Mouse (Mus musculus) erythroblast, adult 5-6 weeks (primary cell): ENCODE measurements around the gene Unc13a. TPM values are rescaled to one million over a fixed set of nuclear protein-coding genes. Genes with fewer than 3 reads are reported as not detected.

ENCODE experiments used
- ATAC-seq: replicated peaks from 2 replicates; pipeline ENCODE4 v1.8.0; 2016; ENCODE audit warnings: moderate number of reproducible peaks, mild to moderate bottlenecking, moderate TSS enrichment, inconsistent platforms; ENCODE audit not compliant: poor library complexity, low FRiP score, severe bottlenecking
- total RNA-seq, 2 experiments: library from RNA; stranded (forward) in 1 of 2; stranded (reverse) in 1 of 2; fragments of 150-400 nt in 1 of 2; fragments of 200-764, 138-1000 nt in 1 of 2; gene quantifications; 2 replicates each; pipeline versions ENCODE4 v1.2.3 to v1.2.4; 2015 to 2017; ENCODE audit warnings: low replicate concordance in 2 of 2

The Unc13a gene
- total RNA-seq, 2 experiments from 2014 or later, result 0.17 TPM; not detected in 1

DNA sequence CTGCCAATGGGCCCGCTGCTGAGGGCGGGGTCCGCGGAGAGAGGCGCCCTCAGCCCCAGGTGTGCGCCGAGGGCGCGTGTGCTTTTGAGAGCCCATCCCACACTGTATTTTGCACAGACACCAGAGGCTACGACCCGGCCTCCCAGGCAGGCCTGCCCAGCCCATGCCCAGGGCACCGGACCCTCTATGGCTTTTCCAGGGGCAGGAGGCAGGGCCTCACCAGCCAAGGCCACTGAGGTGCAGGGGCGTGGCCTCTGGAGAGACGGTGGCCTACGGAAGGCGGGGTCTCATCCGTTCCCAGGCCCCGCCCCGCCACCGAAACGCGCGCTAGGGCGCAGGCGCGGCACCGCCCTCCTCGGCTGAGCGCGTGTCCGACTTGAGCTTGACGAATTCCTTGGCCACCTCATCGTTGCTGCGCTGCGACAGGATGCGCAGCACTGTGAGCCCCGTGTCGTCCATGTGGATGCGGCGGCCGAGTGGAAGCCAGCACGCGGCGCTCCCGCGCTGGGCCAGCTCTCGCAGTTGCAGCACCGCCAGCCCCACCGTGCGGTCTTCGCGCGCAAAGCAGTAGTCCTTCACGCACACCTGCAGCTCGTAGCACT, 42.4 kb downstream of the Unc13a start:
- peak; percentile 77 for ATAC-seq

DNA sequence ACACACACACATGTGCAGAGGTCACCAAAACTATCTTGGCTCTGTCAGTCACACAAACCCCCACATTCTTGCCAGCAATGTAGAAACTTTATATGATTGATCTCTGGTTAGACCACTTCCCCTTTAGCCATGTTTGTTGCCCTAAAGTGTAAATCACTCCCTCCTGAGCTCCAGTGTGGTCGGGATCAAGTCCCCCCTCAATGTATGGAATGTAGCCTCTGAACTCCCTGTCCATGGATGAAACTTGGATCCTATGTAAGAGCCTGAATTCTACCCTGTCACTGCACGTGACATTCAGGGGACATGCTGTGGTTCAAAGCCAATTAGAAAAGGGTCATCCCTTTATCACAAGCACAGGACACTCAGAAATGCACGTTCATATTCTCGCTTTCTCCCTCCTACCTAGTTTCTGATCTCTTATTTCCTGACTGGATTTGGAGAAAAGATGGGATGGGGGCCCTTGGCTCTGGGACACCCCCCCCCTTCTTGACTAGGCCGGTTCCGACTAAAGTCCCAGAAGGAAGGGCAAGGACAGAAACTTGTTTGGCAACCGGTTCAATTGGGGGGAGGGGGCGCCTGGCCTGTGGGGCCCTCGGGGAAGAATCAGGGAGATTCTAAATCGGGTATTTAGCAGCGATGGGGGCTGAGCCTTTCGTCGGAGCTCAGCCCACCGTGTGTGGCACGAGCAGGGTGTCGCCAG, 43.0 kb downstream of the Unc13a start:
- no peak for ATAC-seq

DNA sequence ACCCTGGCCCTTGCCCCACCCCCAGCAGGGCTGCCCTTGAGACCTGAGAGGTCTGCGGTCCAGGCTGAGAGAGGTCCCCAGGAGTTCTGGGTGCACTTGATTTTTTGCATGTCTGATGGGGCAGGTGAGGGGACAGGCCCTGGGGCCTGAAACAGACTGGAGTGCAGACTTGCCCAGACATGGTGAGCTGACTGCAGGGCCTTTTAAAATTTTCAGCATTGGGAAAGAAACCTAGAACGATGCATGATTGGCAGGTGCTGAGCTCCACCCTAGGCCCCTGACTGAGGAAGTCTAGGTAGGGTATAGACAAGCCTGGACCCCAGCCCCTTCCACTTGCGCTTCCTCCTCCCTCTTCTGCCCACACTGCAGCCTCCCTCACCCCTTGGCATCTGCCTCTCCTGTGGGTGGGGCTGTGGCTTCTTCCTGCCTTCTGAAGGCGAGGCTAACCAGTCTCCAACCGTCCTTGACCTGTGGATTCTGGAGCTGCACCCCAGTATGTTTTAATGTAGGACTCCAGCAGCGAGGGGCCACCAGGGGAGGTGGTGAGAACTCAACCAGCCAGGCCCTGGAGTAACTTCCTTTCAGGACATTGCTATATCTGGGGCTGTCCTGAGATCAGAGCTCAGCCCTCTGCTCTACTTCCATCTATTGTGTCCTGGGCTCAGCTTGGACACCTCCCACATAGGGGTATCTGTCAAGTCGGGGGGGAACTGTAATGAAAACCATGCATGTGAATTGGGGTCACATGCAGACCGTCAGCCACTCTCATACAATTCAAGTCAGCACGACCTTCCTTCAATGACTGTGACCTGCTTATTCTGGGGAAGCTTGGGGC, 44.1 kb downstream of the Unc13a start:
- no peak for ATAC-seq

DNA sequence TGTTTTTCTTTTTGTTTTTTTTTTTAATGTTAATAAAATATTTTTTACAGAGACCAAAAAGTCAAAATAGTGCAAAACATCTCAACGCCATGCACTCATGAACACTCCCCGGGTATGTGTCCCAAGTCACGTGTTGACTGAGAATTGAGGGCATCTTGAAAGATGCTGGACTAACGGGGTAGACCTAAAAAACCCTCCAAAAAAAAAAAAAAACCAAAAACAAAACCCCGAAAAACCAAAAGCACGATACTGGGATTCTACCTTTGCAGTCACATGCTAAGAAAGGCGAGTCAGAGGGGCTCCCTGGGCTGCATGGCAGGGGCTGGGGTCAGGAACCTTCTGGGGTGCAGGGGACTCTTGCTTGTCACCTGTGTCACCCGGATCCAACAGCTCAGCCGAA, 44.8 kb downstream of the Unc13a start:
- no peak for ATAC-seq

DNA sequence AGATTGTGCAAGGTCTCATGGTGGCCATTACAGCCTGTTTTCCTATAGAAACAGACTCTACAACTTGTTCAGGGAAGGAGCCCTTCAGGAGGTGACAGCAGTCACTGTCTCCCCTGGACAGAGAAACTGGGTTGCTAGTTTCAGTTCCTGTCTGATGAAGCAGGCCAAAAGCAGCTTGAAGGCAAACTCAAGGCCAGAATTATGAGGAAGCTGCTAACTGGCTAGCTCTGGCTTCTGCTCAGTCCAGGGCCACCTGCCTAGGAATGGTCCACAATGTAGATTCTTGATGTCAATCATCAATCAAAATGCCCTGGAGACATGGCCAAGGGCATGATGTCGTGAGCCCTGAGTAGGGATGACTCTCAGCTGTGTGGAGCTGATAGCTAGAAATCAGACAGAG, 46.5 kb downstream of the Unc13a start:
- no peak for ATAC-seq

DNA sequence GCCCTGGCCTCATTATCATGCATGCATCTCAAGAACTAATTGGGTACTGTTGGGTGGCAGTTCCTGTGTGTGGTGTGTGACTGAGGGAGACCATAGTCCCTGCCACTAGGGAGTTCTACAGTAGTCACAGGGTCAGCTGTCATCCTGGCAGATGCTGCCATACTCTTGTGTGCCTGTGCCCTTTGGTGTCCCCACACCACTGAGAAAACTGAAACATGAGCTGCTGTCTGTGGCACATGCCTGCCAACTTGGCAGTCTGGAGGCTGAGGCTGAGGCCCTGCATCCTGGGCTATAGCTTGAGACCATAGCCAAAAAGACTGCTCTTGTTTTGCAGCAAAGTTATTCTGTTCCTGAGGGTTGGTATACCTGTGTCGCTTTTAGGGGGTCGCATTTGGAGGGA, 51.8 kb downstream of the Unc13a start:
- no peak for ATAC-seq

DNA sequence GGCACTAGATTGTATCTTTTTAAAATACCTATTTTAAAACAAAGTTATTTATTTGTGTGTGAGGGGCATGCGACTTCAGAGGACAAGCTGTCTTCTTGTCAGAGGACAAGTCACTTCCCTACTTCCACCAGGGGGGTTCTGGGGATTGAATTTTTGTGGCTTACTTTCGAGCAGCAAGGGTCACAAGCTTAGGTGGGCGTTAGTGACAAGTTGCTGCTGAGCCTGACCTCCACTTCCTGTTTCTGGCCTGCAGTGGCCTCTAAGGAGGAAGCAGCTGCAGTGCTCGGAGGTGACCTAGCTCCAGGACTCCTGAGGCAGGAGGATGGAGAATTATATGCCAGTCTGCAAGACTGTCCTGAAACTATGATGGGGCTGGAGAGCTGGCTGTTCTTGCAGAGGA, 58.1 kb downstream of the Unc13a start:
- no peak for ATAC-seq

DNA sequence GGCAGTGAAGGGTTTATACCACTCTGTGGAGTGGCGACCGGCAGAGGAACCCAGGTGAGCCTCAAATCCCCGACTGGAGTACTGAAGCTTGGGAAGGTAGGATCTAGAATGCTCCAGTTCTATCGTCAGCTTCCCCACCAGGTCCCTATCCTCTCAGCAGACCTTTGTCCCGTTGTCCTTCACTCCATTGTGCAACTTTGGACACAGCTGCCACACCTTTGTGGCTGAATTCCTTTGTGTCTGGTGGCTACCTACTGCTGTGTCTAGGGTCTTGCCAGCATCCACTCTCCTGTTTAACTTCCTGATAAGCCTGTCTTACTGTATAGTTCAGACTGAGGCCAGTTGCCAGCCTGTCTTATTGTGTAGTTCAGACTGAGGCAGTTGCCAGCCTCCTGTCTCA, 59.4 kb downstream of the Unc13a start:
- ATAC-seq, result no peak

DNA sequence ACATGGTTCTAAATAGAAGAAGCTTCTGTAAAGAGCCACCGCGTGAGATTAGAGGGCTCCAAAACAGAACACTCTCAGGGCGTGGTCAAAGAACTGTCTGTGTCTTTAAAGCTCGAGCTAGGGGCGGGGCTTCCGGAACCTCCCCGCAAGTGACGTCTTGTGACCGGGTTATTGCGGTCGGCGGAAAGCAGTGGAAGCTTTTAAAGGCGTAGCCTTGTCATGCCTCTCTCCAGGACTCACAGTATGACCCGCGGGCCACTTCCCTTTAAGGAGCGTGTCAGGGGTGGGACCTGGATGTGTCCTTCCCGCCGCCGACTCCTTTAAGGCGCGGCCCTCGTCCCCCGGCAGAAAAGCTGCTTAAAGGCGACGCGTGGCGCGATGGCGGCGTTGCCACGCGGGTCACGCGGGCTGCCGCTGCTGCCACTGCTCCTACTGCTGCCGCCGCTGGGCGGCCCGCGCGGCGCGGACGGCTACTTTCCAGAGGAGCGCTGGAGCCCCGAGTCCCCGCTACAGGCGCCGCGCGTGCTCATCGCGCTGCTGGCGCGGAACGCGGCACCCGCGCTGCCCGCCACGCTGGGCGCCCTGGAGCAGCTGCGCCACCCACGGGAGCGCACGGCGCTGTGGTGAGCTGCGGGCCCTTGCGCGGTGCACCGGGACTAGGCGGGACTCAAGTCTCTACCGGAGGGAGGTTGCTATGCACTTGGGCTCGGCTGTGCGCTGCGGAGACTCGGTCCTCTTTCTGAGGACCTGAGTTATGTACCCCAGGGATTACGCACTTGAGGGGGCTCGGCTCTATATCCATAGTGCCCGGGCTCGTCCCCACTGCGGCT, 60.5 kb downstream of the Unc13a start, which contains the start of gene Colgalt1:
Colgalt1 (plus strand) TSS at position 177 of the 830 bp plus-strand sequence.
- peak; percentile 98 for ATAC-seq

DNA sequence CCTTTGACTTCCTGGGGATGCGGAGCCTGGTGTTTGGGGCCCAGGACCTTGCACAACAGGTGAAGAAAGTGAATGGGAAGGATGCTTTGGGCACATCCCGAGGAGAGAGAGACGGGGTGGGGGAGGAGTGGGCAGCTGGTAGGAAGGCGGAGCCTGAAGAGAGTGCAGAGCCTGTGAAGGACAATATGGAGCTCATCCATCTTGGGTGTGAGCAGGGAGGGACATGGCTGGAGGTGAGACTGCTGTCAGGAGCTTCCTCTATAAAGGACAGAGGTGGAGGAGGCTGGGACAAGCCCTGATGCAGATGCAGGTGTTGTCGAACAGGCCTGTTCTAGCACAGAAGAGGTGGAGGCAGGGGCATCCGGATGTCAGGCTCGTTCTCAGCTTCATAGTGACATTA, 67.5 kb downstream of the Unc13a start:
- ATAC-seq, result no peak

DNA sequence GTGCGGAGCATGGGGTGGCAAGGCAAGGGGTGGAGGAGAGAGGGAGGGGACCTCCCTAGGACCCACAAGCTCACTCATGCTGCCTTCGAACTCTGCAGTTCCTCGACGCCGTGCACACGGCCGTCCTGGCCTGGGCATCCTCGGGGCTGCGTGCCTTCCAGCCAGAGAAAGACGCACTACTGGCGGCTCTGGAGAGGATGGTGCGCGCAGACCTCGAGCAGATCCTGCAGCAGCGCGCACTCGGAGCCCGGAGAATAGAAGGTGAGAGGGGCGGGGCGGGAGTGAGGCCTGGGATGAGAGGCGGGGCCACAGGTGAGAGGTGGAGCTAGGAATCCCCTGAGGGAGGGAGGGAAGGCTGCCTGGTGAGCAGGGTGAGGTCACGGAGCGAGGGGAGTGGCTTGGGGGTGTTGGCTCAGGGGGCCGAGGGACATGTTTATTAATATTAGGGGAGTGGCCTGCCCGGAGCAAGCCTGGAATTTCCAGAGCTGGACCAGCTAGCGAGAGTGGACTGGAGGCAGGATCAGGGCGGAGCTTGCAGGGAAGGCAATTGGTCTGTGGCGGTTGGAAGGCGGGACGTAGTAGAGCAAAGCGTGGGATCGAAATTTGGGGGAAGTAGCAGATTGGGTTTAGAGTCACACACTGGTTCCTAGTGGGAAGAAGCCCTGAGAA, 68.8 kb downstream of the Unc13a start:
- ATAC-seq, result no peak

DNA sequence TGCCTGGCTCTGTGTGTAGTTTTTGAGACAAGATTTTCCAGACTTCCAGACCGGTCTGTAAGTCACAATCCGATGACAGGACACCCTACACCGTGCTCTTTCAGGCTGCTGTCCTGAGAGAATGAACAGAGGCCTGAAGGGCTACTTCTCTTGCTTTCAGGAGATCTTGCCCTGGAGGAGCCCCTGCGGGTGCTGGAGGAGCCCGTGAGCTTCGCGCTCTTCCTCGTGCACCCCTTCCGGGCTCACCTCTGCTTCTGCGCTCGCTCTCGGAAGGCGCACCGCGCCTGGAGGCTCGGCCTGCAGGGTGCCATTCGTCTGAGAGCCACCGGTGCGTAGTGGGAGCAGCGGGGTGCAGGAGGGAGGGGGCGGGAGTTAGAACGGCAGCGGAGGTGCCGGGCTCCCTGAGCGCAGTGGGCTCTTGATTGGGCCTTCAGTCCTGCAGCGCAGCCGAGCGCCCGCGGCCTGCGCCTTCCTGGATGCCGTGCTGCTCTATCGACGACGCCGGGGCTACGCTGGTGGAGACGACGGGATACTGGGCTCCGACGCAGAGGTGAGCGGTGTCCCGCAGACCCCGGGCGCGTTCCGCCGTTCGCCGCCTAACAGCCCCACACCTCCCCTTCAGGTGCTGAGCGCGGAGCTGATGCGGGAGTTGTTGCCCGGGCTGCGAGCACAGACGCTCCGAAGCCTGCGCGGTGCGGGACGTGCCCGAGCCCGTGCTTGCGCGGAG, 69.5 kb downstream of the Unc13a start:
- ATAC-seq, result no peak

DNA sequence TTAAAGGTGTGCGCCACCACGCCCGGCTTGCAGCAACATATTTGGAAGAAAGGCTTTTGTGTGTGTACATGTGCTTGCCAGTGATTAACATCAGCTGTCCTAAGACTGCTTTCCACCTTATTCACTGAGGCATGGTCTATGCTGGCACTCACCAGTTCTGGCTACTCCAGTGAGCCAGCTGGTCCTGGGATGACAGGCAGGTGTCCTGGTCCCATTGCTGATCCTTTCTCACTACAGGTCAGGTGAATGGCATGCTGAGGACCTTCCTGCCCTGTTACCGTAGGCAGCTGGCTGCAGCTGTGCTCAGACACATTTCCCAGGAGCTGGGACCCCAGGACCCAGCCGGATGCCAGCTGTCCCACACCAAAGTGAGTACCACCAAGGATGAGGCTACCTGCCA, 72.7 kb downstream of the Unc13a start:
- no peak for ATAC-seq

DNA sequence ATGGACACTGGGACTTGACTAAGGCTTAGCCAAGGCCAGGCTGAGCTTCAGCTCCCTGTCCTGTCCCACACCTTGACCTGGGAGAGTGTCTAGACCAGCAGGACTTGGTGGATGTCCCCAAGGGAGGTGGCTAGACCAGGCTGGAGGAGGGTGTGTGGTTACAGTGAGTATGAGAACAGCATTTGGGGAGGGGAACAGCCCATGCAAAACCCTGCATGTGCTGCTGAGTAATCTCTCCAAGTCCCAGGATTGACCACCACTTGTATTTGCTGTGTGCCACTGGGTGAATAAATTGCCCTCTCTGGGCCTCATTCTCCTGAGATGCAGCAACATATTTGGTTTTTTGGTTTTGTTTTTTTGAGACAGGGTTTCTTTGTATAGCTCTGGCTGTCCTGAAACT, 73.2 kb downstream of the Unc13a start:
- no peak for ATAC-seq

DNA sequence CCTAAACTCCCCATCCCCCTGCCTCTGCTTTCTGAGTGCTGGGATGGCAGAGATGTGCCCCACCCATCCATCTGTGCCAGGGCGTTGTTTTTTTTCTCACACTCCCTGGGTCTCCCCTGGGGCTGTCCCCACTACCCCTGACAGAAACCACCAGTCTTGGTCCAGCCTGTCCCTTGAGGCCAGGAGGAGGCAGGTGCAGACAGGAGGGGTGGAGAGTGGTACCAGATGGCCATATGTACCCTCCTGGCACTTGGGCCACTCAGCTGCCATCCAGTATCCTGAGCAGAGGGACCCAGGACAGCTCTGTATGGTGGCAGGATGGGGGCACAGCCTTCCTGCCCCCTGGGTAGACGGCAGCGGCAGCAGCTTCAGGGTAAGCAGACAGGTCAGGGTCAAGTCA, 74.1 kb downstream of the Unc13a start, which contains the start of gene Fam129c:
Fam129c (plus strand) TSS at position 198 of the 400 bp plus-strand sequence.
- no peak for ATAC-seq

DNA sequence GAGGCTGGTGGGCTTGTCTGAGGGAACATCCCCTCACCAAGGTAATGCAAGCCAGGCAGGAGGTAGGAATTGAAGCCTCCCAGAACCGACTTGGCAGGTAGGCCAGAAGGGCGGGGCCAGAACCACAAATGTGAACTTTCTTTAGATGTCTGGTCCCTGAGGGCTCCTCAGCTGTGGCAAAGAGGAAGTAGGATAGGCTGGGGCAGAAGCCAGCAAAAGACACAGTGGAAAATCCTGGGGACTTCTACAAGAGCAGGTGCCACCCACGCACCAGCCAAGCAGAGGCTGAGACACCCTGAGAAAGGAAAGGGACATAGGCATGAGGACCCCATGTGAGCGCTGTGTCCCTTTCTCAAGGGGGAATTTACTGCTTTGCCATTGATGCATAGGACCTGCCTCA, 74.8 kb downstream of the Unc13a start:
- ATAC-seq, result no peak

DNA sequence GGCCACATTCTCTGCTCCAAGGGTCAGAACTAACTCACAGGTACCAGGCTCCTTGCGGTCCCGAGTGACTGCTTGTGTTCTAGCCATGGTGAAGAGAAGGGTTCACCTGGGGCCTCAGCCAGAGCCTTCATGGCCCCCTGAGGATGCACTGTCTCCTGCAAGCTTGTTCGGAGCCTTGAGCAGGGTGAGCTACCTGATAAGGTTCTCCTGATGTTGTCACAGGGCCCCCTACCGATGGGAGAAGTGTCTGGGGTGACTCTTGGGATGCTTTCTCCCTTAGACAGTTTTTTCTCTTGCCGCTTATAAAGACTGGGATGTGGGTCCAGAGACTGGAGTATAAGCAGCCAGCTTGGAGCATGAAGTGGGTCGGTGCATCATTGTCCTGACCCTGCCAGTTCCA, 75.2 kb downstream of the Unc13a start:
- no peak for ATAC-seq

DNA sequence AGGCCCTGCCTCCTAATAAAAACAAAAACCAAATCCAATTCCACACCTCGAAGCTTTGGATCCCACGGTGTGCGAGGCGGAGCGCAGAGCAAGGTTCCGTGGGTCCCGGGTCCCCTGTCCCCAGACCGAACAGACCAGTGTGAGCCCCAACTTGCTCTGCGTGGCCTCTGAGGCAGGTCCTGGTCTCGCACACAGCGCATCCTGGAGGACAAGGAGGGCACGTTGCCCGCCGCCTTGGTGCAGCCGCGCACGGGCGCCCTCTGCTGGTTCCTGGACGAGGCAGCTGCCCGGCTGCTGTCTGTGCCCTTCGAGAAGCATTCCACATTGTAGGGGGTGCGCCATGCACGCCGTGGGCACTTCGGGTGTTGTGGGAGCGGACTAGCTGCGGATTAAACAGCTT, 75.7 kb downstream of the Unc13a start:
- ATAC-seq, result peak; percentile 68

DNA sequence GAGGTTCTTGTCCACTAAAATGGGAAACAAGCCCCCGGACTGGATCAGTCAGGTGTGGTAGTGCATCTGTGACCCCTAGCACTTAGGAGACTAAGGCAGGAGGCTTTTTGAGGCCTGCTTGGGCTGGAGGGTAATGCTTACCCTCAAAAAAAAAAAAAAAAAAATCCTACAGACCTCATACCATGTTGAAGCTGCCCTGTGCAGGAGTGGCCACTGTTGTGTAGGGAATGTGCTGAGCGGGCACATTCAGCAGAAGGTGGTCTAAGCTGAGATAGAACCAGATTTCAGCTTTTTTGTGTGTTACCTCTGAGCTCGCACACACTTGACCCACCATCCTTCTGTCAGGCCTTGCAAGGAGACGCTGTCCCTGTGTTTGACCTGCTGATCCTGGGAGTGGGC, 77.2 kb downstream of the Unc13a start:
- no peak for ATAC-seq
